Mouse (Mus musculus) midbrain, embryonic 15.5 days (tissue): Measurements from ENCODE around the gene Ndufb4. TPM values are rescaled to one million over a fixed set of nuclear protein-coding genes. Genes with fewer than 3 reads are reported as not detected.
A peak's percentile ranks its signal among the peaks of the same experiment; 100 is the strongest.

Source experiments
- ATAC-seq: fragments of 200-750 bp; cut with Nextera tagmentation; replicated peaks from 2 replicates; pipeline ENCODE4 v1.8.0; 2017; ENCODE audit warnings: moderate TSS enrichment
- H3K27ac ChIP-seq: fragments of 300-500 bp; sonication (generic); 2 replicates; pipeline ENCODE4 v1.5.1; 2015; ENCODE audit warnings: mild to moderate bottlenecking, inconsistent platforms
- H3K27me3 ChIP-seq: fragments of 300-500 bp; sonication (generic); replicated peaks from 2 replicates; pipeline ENCODE4 v1.6.1; 2015; ENCODE audit warnings: inconsistent platforms
- H3K36me3 ChIP-seq: fragments of 300-500 bp; sonication (generic); replicated peaks from 2 replicates; pipeline ENCODE4 v1.6.1; 2015; ENCODE audit warnings: inconsistent platforms
- H3K4me1 ChIP-seq: fragments of 300-500 bp; sonication (generic); 2 replicates; pipeline ENCODE4 v1.6.1; 2015; ENCODE audit warnings: inconsistent platforms
- H3K4me2 ChIP-seq: fragments of 300-500 bp; sonication (generic); 2 replicates; pipeline ENCODE4 v1.6.1; 2015; ENCODE audit warnings: inconsistent platforms, mild to moderate bottlenecking, moderate library complexity
- H3K4me3 ChIP-seq: fragments of 300-500 bp; sonication (generic); 2 replicates; pipeline ENCODE4 v1.5.1; 2015; ENCODE audit warnings: mild to moderate bottlenecking, inconsistent platforms
- H3K9ac ChIP-seq: fragments of 300-500 bp; sonication (generic); 2 replicates; pipeline ENCODE4 v1.6.1; 2015; ENCODE audit warnings: mild to moderate bottlenecking, inconsistent platforms
- H3K9me3 ChIP-seq: fragments of 300-500 bp; sonication (generic); 2 replicates; pipeline ENCODE4 v1.6.1; 2016; ENCODE audit warnings: inconsistent platforms
- WGBS: fragments of 180-500 bp; shearing (Covaris S2); methylation state at CpG from one replicate; pipeline ENCODE4 v1.1.7; 2015; ENCODE audit warnings: mixed read lengths; 5-methylcytosine and 5-hydroxymethylcytosine counted together
- polyA plus RNA-seq: library from polyadenylated mRNA; unstranded; fragments of >200 nt; fragmentation: Nextera tagmentation; extraction: Ambion mirVana; gene quantifications from 2 replicates; pipeline ENCODE4 v1.2.1, GENCODE M21; 2015

Ndufb4 gene
- polyA plus RNA-seq, 1 experiment from 2014 or later = 49.9 TPM

DNA sequence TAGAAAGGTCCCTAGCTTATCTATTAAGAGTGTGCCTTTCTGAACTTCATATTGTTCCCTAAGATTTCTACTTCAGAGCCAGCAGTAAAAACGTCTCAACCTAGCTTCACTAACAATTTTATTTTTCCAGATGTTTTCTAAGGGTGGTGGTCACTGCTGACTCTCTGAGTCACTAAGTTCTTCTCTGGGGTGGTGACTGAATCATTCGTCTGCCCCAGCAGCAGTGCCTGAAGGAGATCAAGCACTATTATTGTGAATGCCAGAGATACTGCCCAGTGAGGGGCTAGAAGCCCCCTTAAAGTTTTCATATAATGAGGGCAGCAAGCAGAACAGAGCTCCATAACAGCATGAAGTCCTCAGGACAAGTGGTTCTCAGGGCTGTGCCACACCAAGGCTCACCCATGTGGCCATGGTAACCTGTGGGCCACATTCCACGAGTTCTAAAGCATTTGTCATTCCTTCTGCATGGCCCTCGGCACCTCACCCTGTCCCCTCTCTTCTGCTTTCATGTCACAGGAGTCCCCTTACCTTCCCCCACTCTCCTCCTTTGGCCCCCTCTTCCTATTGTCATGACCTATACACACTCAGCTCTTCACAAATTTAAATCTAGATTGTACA, 16.5 kb upstream of the Ndufb4 start:
- Histone ChIP-seq H3K4me2 (no peak overlapping the region), H3K9ac (no peak overlapping the region), H3K27ac (no peak overlapping the region), H3K36me3 (no peaks in the 10 kb centered on the region), H3K4me3 (no peak overlapping the region), H3K4me1 (no peaks in the 10 kb centered on the region), H3K9me3 (no peaks in the 10 kb centered on the region), H3K27me3 (no peaks in the 10 kb centered on the region)
- ATAC-seq = no peak
- WGBS = 26% methylated on average over 4 of the region's 4 CpGs

DNA sequence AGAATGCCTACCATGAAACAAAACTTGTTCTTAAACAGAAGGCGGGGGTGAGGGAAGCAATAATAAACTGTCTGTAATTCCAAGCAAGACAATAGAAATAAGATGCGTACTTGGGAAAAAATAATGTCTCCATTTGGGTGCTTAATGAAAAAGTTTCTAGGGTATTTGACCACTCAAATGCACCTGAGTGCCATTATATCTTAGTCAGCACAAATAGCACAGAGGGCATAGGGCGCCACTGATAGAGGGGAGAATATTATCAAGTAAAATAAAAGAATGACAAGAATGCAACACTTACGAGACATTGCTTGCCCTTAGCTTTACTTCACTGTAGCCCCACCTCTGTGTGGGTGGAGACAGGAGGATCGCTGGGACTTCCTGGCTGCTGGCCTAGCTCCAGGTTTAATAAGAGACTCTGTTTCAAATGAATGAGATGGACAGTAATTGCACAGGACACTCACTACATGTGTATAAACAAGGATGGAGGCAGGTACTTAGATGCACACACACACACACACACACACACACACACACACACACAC, 11.2 kb upstream of the Ndufb4 start:
- no peaks in the 10 kb centered on the region for H3K36me3 ChIP-seq
- H3K9me3 ChIP-seq = no peaks in the 10 kb centered on the region
- no peak overlapping the region for H3K4me2 ChIP-seq
- no peaks in the 10 kb centered on the region for H3K27me3 ChIP-seq
- no peak overlapping the region for H3K27ac ChIP-seq
- WGBS = 84% methylated on average over 5 of the region's 5 CpGs
- no peak overlapping the region for H3K9ac ChIP-seq
- no peak for ATAC-seq
- peaks cover 8% of the 10 kb centered on the region for H3K4me1 ChIP-seq
- no peak overlapping the region for H3K4me3 ChIP-seq

DNA sequence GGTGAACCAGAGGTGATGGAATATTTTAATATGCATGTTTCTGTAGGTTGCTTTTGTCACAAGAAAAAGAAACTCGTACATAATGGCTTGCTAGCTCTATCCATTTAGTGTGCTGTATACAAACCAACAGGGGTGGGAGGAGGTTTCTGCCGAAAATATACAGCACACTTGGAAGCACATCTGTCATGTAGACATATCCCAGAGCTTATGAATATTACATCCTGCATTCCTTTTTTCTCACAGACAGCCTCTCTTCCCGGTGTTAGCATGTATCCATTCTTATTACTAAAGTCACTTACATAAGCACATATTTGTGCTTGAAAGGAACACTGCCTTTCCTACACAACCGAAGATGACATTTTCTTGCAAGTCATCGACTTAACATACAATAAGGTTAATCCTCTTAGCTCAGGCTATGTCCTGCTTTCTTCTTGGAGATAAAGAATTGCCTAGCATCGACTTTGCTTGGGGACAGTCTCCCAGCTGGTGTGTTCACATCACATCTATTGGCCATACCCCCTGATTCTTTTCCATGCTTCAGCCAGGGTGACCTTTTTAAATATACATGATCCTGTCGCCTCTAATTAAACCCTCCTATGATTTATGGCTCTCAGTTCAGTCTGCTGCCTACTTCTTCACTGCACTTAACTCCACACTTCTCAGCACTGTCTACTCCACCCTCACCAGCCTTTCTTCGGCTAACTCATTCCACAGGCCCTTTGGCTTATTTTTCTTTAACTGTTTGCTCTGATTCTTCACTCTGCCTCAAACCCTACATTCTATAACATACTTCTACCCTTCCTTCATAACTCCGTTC, 9.6 kb upstream of the Ndufb4 start:
- no peaks in the 10 kb centered on the region for H3K9me3 ChIP-seq
- H3K4me3 ChIP-seq = no peak overlapping the region
- no peak overlapping the region for H3K9ac ChIP-seq
- WGBS = 32% methylated on average over 9 of the region's 9 CpGs
- no peaks in the 10 kb centered on the region for H3K36me3 ChIP-seq
- H3K27ac ChIP-seq = peak overlapping the region; percentile 50
- H3K27me3 ChIP-seq = no peaks in the 10 kb centered on the region
- H3K4me1 ChIP-seq = peaks cover 8% of the 10 kb centered on the region
- ATAC-seq = peak; percentile 72
- no peak overlapping the region for H3K4me2 ChIP-seq

DNA sequence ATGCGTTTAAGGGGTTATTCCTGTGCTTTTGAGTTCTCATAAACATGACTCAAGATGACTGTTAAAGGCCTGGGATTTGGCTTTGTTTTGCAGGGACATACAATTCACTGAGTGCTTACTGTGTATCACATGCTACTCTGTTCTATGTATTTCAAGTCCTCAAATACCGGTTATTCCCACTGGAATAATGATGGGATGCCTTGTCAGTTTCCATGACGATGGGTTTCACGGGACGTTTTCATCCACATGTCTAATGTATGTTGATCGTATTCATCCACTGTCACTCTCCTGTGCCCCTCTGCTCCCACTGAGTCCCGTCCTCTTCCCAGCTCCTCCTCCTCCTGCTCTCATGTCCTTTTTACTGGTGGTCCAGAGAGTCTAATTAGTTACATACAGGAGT, 2.5 kb upstream of the Ndufb4 start:
- no peaks in the 10 kb centered on the region for H3K27me3 ChIP-seq
- no peaks in the 10 kb centered on the region for H3K36me3 ChIP-seq
- no peak overlapping the region for H3K9ac ChIP-seq
- no peaks in the 10 kb centered on the region for H3K9me3 ChIP-seq
- 0 out of 2 replicates have a peak overlapping the region, but pooled peaks have one; percentile 29 for H3K27ac ChIP-seq
- 20% methylated on average over 7 of the region's 7 CpGs for WGBS
- peaks cover 27% of the 10 kb centered on the region for H3K4me1 ChIP-seq
- ATAC-seq = no peak
- no peak overlapping the region for H3K4me3 ChIP-seq
- H3K4me2 ChIP-seq = no peak overlapping the region

DNA sequence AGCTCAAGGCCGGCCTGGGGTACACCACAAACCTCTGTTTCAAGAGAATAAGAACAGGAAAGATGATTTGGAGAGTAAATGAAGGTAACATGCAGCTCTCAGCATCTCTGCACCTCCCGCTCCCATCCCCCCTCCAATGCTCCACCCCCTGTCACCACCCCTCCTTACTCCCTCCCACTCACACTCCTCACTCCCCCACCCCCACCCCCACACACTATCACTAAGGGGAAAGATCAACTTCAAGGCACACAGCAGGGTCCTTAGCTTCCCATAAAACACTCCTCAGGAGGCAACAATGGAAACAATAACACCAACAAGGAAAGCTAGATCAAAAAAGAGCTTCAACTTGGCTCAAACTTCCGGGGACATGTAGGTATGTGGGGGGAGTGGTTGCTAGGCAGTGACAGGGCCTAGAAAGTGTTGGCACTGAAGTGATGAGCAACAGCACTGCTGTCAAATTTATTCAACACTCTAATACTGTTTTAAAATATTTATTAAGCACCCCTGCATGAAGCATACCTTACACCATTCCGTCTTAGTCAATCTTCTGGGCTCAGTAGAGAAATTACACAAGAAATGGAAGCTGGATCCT, 1.6 kb upstream of the Ndufb4 start:
- H3K36me3 ChIP-seq = no peaks in the 10 kb centered on the region
- peaks cover 27% of the 10 kb centered on the region for H3K4me1 ChIP-seq
- WGBS = 10% methylated on average over 4 of the region's 4 CpGs
- ATAC-seq = 0 out of 2 replicates have a peak, but pooled peaks have one; percentile 15
- H3K4me2 ChIP-seq = no peak overlapping the region
- H3K4me3 ChIP-seq = no peak overlapping the region
- H3K9ac ChIP-seq = no peak overlapping the region
- H3K27me3 ChIP-seq = no peaks in the 10 kb centered on the region
- no peaks in the 10 kb centered on the region for H3K9me3 ChIP-seq
- H3K27ac ChIP-seq = 0 out of 2 replicates have a peak overlapping the region, but pooled peaks have one; percentile 45

DNA sequence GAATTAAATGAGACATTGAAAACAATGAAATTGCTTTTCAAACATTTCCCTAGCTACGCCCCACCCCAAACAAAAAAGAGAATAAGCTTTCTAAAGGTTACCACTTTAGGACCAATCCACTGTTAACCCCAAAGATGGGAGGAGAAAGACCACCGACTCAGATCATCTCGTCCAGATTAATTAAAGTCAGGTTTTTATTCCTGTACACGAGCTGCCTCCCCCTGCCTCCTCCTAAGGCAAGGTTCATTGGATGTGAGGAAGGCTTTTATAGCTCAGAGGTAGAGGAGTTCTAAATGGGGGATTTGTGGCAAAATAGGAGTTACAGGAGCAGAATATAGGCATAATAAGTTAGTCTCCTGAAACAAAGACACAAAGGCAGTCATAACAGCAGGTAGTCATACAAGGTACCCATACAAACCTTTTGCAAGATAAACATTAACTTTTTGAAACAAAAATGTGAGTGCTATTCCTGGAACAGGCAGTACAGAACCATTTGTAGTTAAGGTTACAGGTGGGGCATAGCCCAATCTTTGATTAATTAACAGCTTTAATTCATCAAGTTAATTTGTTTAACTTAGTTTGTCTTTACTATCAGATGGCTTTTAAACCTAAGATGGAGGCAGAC, 690 bp upstream of the Ndufb4 start:
- ATAC-seq = peak; percentile 13
- Histone ChIP-seq H3K4me2 (peak overlapping the region; percentile 42), H3K4me1 (peaks cover 27% of the 10 kb centered on the region), H3K27ac (peak overlapping the region; percentile 82), H3K4me3 (no peak overlapping the region), H3K9ac (no peak overlapping the region), H3K27me3 (no peaks in the 10 kb centered on the region), H3K9me3 (no peaks in the 10 kb centered on the region), H3K36me3 (no peaks in the 10 kb centered on the region)
- 66% methylated on average over 4 of the region's 4 CpGs for WGBS

DNA sequence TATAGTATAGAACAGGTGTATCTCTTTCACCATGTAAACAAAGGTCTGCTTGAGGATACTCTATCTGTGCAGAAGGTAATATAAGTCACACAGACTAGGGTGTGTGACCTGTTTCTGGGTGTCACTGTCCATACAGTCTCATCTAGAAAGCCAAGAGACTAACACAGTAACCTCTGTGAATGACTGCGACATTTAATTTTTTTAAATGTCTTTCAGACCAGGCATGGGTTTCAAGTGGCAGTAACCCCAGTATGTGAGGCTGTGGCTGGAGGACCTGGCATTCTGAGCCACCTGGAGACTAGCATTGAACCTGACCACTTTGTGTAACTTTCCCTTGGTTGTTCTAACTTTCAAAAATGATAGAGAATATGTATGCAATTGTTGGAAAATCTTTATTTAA, 1.2 kb downstream of the Ndufb4 start:
- Histone ChIP-seq H3K4me1 (peaks cover 27% of the 10 kb centered on the region), H3K27ac (no peak overlapping the region), H3K4me2 (peak overlapping the region; percentile 51), H3K4me3 (peak overlapping the region; percentile 69), H3K9ac (no peak overlapping the region), H3K36me3 (0 out of 2 replicates have a peak, but pooled peaks cover 2% of the 10 kb centered on the region), H3K27me3 (no peaks in the 10 kb centered on the region), H3K9me3 (no peaks in the 10 kb centered on the region)
- no peak for ATAC-seq
- WGBS = 83% methylated on average over 1 of the region's 1 CpGs

DNA sequence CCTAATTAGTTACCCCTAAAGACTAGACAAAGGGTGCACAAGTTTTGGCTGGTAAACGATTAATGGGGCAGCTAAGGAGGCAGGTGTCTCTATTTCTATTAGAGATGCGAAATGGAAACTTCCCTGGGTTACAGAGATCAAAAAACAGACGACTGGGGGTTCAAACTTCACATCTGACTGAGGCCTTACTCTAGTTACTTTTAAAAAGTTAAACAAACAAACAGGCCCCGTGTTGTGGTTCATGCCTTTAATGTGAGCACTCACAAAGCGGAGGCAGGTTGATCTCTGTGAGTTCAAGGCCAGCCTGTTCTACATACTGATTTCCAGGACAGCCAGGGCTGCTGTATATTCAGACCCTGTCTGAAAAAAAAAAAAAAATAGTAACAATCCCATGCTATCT, 1.6 kb downstream of the Ndufb4 start:
- 84% methylated on average over 5 of the region's 5 CpGs for WGBS
- no peak overlapping the region for H3K9ac ChIP-seq
- H3K4me1 ChIP-seq = peaks cover 27% of the 10 kb centered on the region
- H3K36me3 ChIP-seq = 0 out of 2 replicates have a peak, but pooled peaks cover 5% of the 10 kb centered on the region
- no peak overlapping the region for H3K27ac ChIP-seq
- H3K27me3 ChIP-seq = no peaks in the 10 kb centered on the region
- H3K9me3 ChIP-seq = no peaks in the 10 kb centered on the region
- H3K4me2 ChIP-seq = peak overlapping the region; percentile 51
- no peak for ATAC-seq
- peak overlapping the region; percentile 69 for H3K4me3 ChIP-seq

DNA sequence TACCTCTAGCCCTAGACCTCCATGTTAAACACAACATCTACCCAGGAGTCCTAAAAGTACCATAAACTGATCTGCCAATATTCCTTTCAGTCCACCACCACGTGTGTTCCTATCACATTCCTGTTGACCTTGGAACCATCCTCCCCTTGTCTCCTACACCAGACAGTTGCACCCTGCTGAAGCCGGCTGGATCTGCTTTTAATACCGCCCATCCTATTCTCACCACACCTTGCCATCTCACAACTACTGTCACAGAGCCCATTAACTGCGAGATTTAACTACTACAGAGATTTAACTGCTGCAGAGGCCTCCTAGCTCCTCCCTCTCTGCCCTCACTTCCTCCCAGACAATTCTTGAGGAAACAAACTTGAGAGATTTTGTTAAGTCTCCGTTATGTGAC, 2.8 kb downstream of the Ndufb4 start:
- WGBS = 89% methylated on average over 5 of the region's 5 CpGs
- peaks cover 21% of the 10 kb centered on the region for H3K4me1 ChIP-seq
- H3K27me3 ChIP-seq = no peaks in the 10 kb centered on the region
- H3K9ac ChIP-seq = no peak overlapping the region
- H3K9me3 ChIP-seq = no peaks in the 10 kb centered on the region
- H3K4me3 ChIP-seq = no peak overlapping the region
- H3K27ac ChIP-seq = no peak overlapping the region
- H3K4me2 ChIP-seq = no peak overlapping the region
- ATAC-seq = no peak
- peaks cover 15% of the 10 kb centered on the region; the same call in 1 of the 2 replicates for H3K36me3 ChIP-seq

DNA sequence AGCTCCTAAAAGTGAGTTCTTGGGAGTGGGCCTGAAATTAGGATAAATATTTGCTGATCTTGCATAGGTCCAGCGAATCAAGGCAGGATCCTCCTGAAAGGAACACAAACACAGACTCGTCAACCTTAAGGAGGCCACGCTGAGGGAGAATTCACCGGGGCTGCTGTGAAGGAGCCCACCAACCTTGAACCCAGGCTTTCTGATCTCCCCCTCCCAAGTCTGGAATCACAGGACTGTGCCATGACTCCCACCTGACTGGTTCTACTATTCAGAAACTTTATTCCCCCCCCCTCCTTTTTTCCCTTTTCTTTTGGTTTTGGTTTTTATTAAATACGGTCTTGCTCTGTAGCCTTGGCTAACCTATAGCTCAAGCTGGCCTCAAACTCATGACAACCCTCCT, 5.2 kb downstream of the Ndufb4 start:
- 95% methylated on average over 5 of the region's 5 CpGs for WGBS
- no peak for ATAC-seq
- H3K27me3 ChIP-seq = no peaks in the 10 kb centered on the region

DNA sequence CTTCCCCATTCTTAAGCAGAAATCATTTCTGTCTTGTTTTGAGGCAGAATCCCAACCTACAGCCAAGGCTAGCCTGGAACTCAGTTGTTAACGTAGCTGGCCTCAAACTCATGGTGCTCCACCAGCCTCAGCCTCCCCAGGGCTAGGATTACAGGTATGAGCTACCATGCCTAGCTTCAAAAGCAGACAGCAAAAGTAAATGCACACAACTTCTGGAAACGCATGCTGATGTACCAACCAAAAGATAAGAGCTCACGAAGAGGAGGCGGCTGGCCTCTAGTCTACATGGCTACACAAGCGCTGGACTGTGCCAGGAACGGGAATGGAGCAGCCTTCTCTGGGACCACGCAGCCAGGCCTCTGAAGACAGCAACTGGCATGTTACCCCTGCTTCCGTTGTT, 6.3 kb downstream of the Ndufb4 start:
- ATAC-seq = no peak
- Histone ChIP-seq H3K27ac (no peak overlapping the region), H3K4me2 (no peak overlapping the region), H3K4me3 (no peak overlapping the region), H3K9me3 (no peaks in the 10 kb centered on the region), H3K4me1 (peaks cover 9% of the 10 kb centered on the region), H3K9ac (no peak overlapping the region), H3K27me3 (no peaks in the 10 kb centered on the region), H3K36me3 (peaks cover 19% of the 10 kb centered on the region; the same call in 1 of the 2 replicates)
- 94% methylated on average over 8 of the region's 8 CpGs for WGBS

More for the DNA sequence above, 5.2 kb downstream of the Ndufb4 start:
- H3K36me3 ChIP-seq = peaks cover 19% of the 10 kb centered on the region; the same call in 1 of the 2 replicates
- no peak overlapping the region for H3K4me3 ChIP-seq
- no peaks in the 10 kb centered on the region for H3K9me3 ChIP-seq
- H3K4me1 ChIP-seq = peaks cover 12% of the 10 kb centered on the region
- H3K27ac ChIP-seq = no peak overlapping the region
- no peak overlapping the region for H3K9ac ChIP-seq
- H3K4me2 ChIP-seq = no peak overlapping the region

DNA sequence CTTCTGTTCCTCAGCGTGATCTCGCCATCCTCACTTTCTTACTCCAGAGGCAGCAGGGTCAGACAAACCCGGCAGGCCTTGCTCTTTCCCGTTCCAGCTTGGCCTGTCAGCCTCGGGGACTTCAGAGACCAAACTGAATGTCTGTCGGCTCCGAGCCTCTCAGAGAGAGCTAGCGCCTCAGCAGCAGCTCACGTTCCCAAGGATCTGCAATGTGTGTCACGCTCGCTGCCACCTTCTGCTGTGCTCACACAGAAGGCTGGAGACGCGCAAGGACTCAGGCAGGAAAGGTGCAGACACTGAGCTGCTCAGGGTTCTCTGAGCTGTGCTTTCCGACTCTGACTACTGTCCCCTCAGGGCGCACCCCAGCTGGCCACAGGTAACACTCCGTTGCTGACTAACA, 7.2 kb downstream of the Ndufb4 start:
- H3K4me3 ChIP-seq = no peak overlapping the region
- H3K27ac ChIP-seq = no peak overlapping the region
- no peaks in the 10 kb centered on the region for H3K9me3 ChIP-seq
- H3K36me3 ChIP-seq = peaks cover 19% of the 10 kb centered on the region; the same call in 1 of the 2 replicates
- 88% methylated on average over 16 of the region's 16 CpGs for WGBS
- peaks cover under 1% of the 10 kb centered on the region; the same call in 1 of the 2 replicates for H3K4me1 ChIP-seq
- no peak overlapping the region for H3K4me2 ChIP-seq
- H3K9ac ChIP-seq = no peak overlapping the region
- H3K27me3 ChIP-seq = no peaks in the 10 kb centered on the region
- ATAC-seq = no peak
